Mouse (Mus musculus) olfactory bulb, adult 2 months (tissue): ENCODE results near the gene Pgm2l1. TPM values are rescaled to one million over a fixed set of nuclear protein-coding genes. Genes with fewer than 3 reads are reported as not detected.

Experiments
- H3K27ac ChIP-seq: fragments of 200-500 bp; 2 replicates; pipeline ENCODE4 v1.5.1; 2012; ENCODE audit warnings: low read depth, low read length; ENCODE audit not compliant: insufficient read depth
- H3K4me1 ChIP-seq: fragments of 200-500 bp; 2 replicates; pipeline ENCODE4 v1.6.1; 2012; ENCODE audit warnings: low read length; ENCODE audit not compliant: control insufficient read depth, insufficient read depth
- H3K4me3 ChIP-seq: fragments of 200-500 bp; 2 replicates; pipeline ENCODE4 v1.5.1; 2012; ENCODE audit warnings: mild to moderate bottlenecking, low read depth, low read length, moderate library complexity; ENCODE audit not compliant: insufficient read depth
- CTCF ChIP-seq: fragments of 200-500 bp; IDR thresholded peaks from 2 replicates; pipeline ENCODE4 v1.5.1; 2012; ENCODE audit warnings: low read depth, mild to moderate bottlenecking, low read length, moderate library complexity; ENCODE audit not compliant: insufficient read depth
- POLR2A ChIP-seq: fragments of 200-500 bp; IDR thresholded peaks from 2 replicates; pipeline ENCODE4 v1.6.1; 2012; ENCODE audit warnings: mild to moderate bottlenecking, low read depth, low read length, moderate library complexity; ENCODE audit not compliant: insufficient read depth
- WGBS: fragments of 180-500 bp; shearing (Covaris S2); methylation state at CpG from one replicate; pipeline ENCODE4 v1.1.7; 2018; 5-methylcytosine and 5-hydroxymethylcytosine counted together
- polyA plus RNA-seq: library from polyadenylated mRNA; stranded (reverse); fragments of >200 nt; gene quantifications from 2 replicates; pipeline ENCODE4 v1.2.4, GENCODE M21; 2012; ENCODE audit warnings: low replicate concordance; ENCODE audit not compliant: missing spikeins, insufficient read depth, insufficient read length

Gene Pgm2l1
- polyA plus RNA-seq, 1 experiment = not detected

GRCm38 (mm10) chr7:100302316-100302715 is 75.1 kb downstream of the Pgm2l1 start:
- H3K4me3 ChIP-seq = no peak overlapping the region
- TF ChIP-seq CTCF (no peak), POLR2A (no peak)
- 55% methylated on average over 4 of the region's 4 CpGs for WGBS
- H3K27ac ChIP-seq = no peak overlapping the region
- H3K4me1 ChIP-seq = peaks cover 5% of the 10 kb centered on the region

GRCm38 (mm10) chr7:100305894-100306293 is 78.7 kb downstream of the Pgm2l1 start:
- TF ChIP-seq CTCF (no peak), POLR2A (no peak)
- WGBS = 94% methylated on average over 9 of the region's 9 CpGs
- H3K27ac ChIP-seq = no peak overlapping the region
- peaks cover 21% of the 10 kb centered on the region for H3K4me1 ChIP-seq
- H3K4me3 ChIP-seq = no peak overlapping the region

GRCm38 (mm10) chr7:100307872-100308653 is 80.9 kb downstream of the Pgm2l1 start:
- H3K4me1 ChIP-seq = peaks cover 30% of the 10 kb centered on the region
- no peak overlapping the region for H3K4me3 ChIP-seq
- 60% methylated on average over 6 of the region's 6 CpGs for WGBS
- H3K27ac ChIP-seq = peak overlapping the region; percentile 59; the same call in 1 of the 2 replicates
- TF ChIP-seq CTCF (no peak), POLR2A (no peak)

- 62% methylated on average over 1 of the region's 1 CpGs for WGBS
- H3K27ac ChIP-seq = no peak overlapping the region
- TF ChIP-seq CTCF = no peak
- TF ChIP-seq POLR2A = no peak
- H3K4me1 ChIP-seq = peaks cover 32% of the 10 kb centered on the region
- H3K4me3 ChIP-seq = no peak overlapping the region
Observed at GRCm38 (mm10) chr7:100309216-100309615, 82.0 kb downstream of the Pgm2l1 start.

GRCm38 (mm10) chr7:100309679-100310078 is 82.5 kb downstream of the Pgm2l1 start:
- WGBS = 23% methylated on average over 6 of the region's 6 CpGs
- peaks cover 32% of the 10 kb centered on the region for H3K4me1 ChIP-seq
- no peak overlapping the region for H3K27ac ChIP-seq
- H3K4me3 ChIP-seq = no peak overlapping the region
- TF ChIP-seq CTCF (no peak), POLR2A (no peak)

GRCm38 (mm10) chr7:100310290-100310689 is 83.1 kb downstream of the Pgm2l1 start:
- TF ChIP-seq POLR2A = no peak
- no peak for TF ChIP-seq CTCF
- WGBS = 50% methylated on average over 12 of the region's 12 CpGs
- H3K4me3 ChIP-seq = no peak overlapping the region
- 0 out of 2 replicates have a peak overlapping the region, but pooled peaks have one; percentile 86 for H3K27ac ChIP-seq
- peaks cover 32% of the 10 kb centered on the region for H3K4me1 ChIP-seq

- no peak overlapping the region for H3K4me3 ChIP-seq
- WGBS = 73% methylated on average over 4 of the region's 4 CpGs
- peaks cover 27% of the 10 kb centered on the region for H3K4me1 ChIP-seq
- no peak overlapping the region for H3K27ac ChIP-seq
- no peak for TF ChIP-seq POLR2A
- TF ChIP-seq CTCF = no peak
Observed at GRCm38 (mm10) chr7:100312716-100313115, 85.5 kb downstream of the Pgm2l1 start.

- WGBS = 96% methylated on average over 8 of the region's 8 CpGs
- TF ChIP-seq CTCF (no peak), POLR2A (no peak)
- H3K27ac ChIP-seq = no peak overlapping the region
- peaks cover 6% of the 10 kb centered on the region for H3K4me1 ChIP-seq
- no peak overlapping the region for H3K4me3 ChIP-seq
Observed at GRCm38 (mm10) chr7:100316924-100317323, 89.7 kb downstream of the Pgm2l1 start.

- Histone ChIP-seq H3K4me3 (no peak overlapping the region), H3K4me1 (peaks cover 6% of the 10 kb centered on the region), H3K27ac (no peak overlapping the region)
- WGBS = 98% methylated on average over 5 of the region's 5 CpGs
- TF ChIP-seq POLR2A = no peak
- TF ChIP-seq CTCF = no peak
Observed at GRCm38 (mm10) chr7:100317534-100317933, 90.3 kb downstream of the Pgm2l1 start.
